Mouse (Mus musculus) Patski (cell line): Measurements from ENCODE around the gene Faah. TPM values are rescaled to one million over a fixed set of nuclear protein-coding genes. Genes with fewer than 3 reads are reported as not detected.

Experiments
- ATAC-seq: fragments of 100-300 bp; one replicate; pipeline ENCODE4 v1.8.0; 2021
- CTCF ChIA-PET: fragments of 350-600 bp; sonication (Branson Sonifier 250); formaldehyde crosslinking; loops from one replicate; lab custom pipeline; 2022; ENCODE audit warnings: inconsistent platforms; lab: Charles Lee
- POLR2A ChIA-PET: fragments of 350-600 bp; sonication (Branson Sonifier 250); formaldehyde crosslinking; loops from one replicate; lab custom pipeline; 2022; ENCODE audit warnings: antibody characterized with exemption, inconsistent platforms; lab: Charles Lee
- DNase-seq: peaks from one replicate; pipeline ENCODE4 v3.0.0-alpha.2; 2011; ENCODE audit warnings: low read depth, low spot score
- H3K27me3 ChIP-seq: fragments of 371-371 bp; one replicate; pipeline ENCODE4 v1.5.1; 2021
- CTCF ChIP-seq: fragments of 100-300 bp; IDR thresholded peaks from one replicate; pipeline ENCODE4 v1.5.1; 2021
- in situ Hi-C: fragments of 300-500 bp; cut with MboI; formaldehyde crosslinking; loops from 3 replicates; pipeline ENCODE4 v1.11.1; 2018; ENCODE audit warnings: low pct_unique_long_range_greater_than_20kb, mixed read lengths
- polyA plus RNA-seq: library from polyadenylated mRNA; unstranded; gene quantifications from one replicate; pipeline ENCODE4 v1.2.3, GENCODE M21; 2021

The Faah gene
- polyA plus RNA-seq: 3.4 TPM

DNA sequence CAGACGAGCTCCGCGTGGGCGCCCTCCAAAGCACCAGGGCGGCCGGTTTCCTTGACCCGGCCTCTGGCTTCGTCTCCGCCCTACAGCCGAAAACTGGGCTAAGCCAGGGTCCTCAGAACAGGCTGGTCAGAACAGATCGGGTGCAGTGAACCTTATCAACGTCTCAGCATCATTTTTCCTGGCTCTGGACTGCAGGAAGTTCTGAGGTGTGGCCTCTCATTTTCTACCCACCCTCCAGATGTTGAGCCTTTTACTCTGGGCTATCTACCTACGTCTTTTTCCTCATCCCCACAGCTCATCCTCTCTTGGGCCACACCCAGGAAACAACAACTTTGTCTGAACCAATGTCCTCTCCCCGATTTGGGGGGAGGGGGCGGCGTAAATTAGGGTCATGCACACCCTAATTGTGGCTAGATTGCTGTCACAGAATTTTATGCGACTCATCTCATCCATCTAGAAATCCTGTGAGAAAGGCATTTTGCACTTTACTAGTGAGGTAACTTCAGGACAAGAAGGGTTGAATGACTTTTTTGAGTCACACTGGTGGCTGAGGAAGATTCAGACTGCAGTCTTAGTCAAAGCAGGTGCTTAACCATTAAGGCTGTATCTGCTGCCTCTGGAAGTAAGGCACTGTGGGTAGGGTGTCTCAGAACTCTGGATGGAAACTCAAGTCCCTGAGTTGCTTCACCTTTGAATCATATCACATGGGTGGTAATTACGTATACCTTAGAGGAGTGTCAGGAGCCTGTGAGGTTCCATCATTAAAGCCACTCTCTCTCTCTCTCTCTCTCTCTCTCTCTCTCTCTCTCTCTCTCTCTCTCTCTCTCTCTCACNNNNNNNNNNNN lies at the start of gene Faah:
TSS of gene Faah (minus strand) at position 25 of the 845 bp plus-strand sequence.
- peak; percentile 61 for ATAC-seq
- TF ChIP-seq CTCF: no peak
- in situ Hi-C loops: no loop called here
- ChIA-PET CTCF (no interaction called here), POLR2A (no interaction called here)
- no peak for DNase-seq
- H3K27me3 ChIP-seq: no peaks in the 10 kb centered on the region

DNA sequence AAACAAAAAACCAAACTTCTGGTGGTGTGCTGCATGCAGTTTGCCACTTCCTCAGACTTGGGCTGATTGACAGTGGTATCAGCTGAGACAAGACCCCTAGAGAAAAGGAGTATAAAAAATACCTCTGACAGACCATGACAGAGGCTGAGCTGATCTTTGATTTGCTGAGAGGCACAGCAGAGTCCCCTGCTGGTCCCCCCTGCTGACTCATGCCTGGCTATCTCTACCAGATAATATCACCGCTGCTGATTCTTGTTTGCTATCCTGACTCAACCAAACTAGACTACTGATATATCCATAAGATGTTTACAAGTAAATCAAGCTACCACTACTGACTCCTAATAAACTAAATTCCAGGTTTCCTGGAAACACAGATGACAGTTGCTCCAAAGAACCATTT lies 46.1 kb upstream of the Faah start:
- ChIA-PET CTCF (no interaction called here), POLR2A (interaction anchor here (0.6 kb wide), 1 partner anchor 868 kb away, joined by 3 read pairs; no protein-coding TSS in a partner anchor)
- ATAC-seq: no peak
- DNase-seq: no peak
- TF ChIP-seq CTCF: no peak
- no peaks in the 10 kb centered on the region for H3K27me3 ChIP-seq
- in situ Hi-C loops: no loop called here

DNA sequence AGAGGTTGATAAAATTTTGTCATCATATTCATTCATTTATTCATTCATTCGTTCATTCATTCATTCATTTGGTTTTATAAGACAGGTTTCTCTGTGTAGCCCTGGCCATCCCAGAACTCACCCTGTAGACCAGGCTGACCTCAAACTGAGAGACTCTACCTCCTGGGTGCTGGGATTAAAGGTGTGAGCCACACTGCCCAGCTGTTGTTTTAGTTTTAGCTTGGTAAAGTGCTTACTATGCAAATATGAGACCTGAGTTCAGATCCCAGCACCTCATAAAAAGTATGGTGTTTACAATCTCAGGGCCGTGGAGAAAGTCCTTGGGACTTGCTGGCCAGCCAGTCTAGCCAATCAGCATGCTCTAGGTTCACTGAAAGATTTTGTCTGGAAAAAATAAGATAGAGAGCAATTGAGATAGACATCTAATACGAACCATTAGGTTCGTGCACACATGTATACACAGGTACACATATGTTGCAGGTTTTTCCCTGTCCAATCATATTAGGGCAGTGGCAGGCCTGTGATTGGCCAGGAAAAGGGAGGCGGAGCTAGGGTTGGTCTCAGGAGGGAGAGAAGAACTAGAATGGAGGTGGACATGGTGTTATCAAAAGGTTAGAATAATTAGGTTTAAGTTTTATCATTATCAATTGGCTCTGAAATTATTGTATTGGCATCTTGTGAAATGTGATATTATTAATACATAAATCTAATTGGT lies 41.4 kb upstream of the Faah start:
- in situ Hi-C loops: no loop called here
- ATAC-seq (no peak), DNase-seq (no peak)
- ChIA-PET CTCF (no interaction called here), POLR2A (no interaction called here)
- no peaks in the 10 kb centered on the region for H3K27me3 ChIP-seq
- no peak for TF ChIP-seq CTCF

DNA sequence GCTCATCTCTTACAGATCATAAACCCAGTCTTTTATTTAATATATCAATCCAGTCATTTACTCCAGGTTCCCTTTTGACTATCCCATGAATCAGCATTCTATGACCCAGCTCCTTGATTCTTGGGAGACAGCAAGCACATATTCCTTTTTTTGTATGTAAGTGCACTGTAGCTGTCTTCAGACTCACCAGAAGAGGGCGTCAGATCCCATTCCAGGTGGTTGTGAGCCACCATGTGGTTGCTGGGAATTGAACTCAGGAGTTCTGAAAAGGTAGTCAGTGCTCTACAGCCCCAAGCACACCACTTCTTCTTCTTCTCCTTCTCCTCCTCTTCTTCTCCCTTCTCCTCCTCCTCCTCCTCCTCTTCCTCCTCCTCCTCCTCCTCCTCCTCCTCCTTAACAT lies 39.8 kb upstream of the Faah start:
- no peaks in the 10 kb centered on the region for H3K27me3 ChIP-seq
- peak; percentile 32 for TF ChIP-seq CTCF
- no peak for ATAC-seq
- ChIA-PET CTCF (no interaction called here), POLR2A (interaction anchor here (0.8 kb wide), 1 partner anchor 20 kb away, joined by 3 read pairs; no protein-coding TSS in a partner anchor)
- in situ Hi-C loops: no loop called here
- no peak for DNase-seq

DNA sequence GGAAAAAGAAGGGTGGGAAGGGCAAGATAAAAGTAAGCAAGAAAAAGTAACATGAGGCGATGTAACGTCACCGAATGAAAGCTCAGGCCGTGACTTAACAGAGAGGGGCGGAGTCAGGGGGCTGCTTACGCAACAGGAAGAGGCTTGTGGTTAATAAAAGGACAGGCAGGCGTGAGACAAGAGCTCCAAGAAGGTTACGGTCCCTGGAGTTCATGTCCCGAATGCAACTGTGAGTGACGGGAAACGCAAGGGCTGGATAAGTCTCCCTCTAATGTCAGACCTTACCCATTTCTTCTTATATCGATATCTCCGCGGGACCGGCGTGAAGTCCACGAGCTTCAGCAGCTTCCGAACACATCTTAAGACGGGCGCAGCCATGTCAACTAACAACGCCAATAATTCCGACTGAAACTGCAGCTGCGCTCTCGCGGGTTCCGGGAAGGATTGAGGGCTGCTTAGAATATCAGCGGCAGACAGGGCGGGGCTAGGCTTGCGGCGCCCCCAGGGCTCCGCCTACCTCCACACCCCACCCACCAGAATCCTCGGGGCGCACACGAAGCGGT lies 35.8 kb upstream of the Faah start, which contains the start of gene Nsun4:
TSS of gene Nsun4 (minus strand) at position 478 of the 563 bp plus-strand sequence.
- no peaks in the 10 kb centered on the region for H3K27me3 ChIP-seq
- ATAC-seq: peak; percentile 96
- no peak for TF ChIP-seq CTCF
- DNase-seq: peak; percentile 41
- in situ Hi-C loops: no loop called here
- ChIA-PET CTCF (interaction anchor here (1.1 kb wide), 1 partner anchor 11 kb away, joined by 3 read pairs; no protein-coding TSS in a partner anchor), POLR2A (interaction anchor here (0.7 kb wide), 1 partner anchor 11 kb away, joined by 3 read pairs; no protein-coding TSS in a partner anchor)

DNA sequence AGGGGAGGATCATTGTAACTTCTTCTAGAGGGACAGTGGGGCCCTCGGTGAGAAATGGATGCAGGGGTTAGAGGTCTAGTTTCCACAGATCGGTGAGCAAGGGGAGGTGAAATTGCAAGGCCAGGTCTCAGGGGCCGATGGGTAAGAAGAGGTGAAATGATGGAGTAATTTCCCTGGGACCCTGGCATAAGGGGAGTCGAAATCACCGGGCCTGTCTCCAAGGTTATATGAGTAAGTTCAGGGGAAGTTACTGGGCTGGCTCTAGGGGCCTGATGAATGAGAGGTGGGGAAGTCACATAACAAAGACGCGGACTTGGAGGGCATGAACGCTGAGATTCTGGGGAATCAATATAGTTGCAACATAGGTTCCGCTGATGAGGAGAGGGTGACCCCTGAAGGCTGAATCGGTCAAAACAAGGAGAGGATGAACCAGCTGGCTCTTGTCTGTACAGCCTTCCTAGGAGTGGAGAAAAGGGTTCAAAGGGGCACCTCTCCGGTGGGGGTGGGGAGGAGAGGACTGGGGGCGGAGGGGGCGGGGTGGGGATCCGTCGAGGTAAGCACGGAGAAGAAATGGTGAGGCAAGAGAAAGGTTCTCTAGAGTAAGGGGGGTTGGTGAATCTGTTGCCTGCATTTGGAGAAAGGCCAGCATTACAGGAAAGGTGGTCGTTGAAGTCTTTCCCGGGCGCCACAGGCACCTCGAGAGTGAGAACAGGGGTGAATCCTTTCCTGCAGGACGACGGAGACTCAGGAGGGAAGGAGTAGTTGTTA lies 35.0 kb upstream of the Faah start:
- TF ChIP-seq CTCF: no peak
- POLR2A ChIA-PET: interaction anchor here (0.7 kb wide), 1 partner anchor 10 kb away, joined by 3 read pairs; no protein-coding TSS in a partner anchor
- DNase-seq (no peak), ATAC-seq (no peak)
- CTCF ChIA-PET: interaction anchor here (1.1 kb wide), 1 partner anchor 10 kb away, joined by 3 read pairs; no protein-coding TSS in a partner anchor
- H3K27me3 ChIP-seq: no peaks in the 10 kb centered on the region
- in situ Hi-C loops: no loop called here

DNA sequence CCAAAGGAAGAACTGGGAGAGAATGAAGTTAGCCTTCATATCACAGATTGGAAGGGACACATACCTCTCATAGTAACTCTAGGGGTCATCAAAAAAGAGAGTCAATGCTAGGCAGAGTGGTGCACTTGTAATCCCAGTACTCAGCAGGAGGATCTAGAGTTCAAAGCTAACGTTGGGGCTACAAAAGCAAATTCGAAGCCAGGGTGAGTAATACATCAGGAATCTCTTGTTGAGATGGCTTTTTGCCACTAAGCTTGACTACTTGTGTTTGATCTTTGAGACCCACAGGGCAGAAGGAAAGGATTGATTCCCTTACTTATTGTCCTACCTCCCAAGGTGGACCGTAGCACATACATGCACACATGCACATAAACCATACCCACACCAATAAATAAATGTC lies 31.5 kb upstream of the Faah start:
- DNase-seq (no peak), ATAC-seq (no peak)
- ChIA-PET POLR2A (no interaction called here), CTCF (no interaction called here)
- no peaks in the 10 kb centered on the region for H3K27me3 ChIP-seq
- in situ Hi-C loops: no loop called here
- no peak for TF ChIP-seq CTCF

DNA sequence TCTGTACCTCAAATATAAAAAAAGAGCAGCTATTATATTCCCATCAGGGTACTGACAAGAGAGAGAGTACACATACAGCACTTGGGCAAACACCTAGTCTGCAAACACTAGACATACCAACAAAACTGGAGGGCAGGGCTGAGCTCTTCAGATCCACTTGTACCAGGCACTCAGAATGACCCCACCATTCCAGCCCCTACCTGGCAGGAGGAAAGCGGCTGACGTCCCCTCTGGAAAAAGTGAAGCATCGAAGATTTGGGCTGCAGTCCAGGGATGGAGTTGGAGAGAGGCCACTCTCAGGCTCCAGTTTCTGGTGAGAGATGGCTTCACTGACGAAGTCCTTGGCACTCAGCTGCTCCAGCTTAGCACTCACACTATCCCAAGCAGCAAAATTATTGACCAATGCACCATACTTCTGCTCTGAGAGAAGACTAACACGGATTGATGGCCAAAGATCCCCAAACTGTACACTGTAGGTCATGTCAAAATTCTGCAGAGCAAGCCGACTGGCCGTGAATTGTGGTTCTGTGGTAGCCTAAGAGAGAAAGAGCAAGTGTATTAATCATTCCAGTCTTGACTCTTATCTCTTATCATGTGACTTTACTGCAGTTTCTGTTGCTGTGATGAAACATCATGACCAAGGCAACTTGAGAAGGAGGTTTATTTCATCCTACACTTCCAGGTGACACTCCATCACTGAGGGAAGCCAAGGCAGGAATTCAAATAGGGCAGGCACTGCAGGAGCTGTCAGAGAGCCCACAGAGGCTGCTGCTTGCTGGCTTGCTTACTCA lies 30.6 kb upstream of the Faah start:
- ATAC-seq: no peak
- no peak for DNase-seq
- ChIA-PET CTCF (no interaction called here), POLR2A (no interaction called here)
- TF ChIP-seq CTCF: no peak
- in situ Hi-C loops: no loop called here
- H3K27me3 ChIP-seq: no peaks in the 10 kb centered on the region

DNA sequence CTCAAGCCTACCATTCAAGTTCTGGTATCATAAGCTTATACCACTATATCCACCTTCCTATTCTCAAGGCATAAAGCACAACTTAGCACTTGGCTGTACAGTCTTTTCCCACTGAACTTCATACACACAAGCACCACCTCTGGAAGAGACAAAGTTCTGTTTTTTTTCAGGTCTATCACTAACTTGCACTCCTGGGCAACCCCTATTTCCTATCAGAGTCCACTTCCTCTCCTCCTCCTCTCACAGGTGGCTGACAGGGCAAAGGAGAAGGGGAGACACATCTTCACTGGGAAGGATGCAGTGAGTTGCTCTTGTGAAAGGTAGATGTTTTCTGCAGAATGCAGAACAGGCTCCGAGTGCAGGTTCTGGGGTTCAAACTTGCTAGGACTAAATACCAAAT lies 30.0 kb upstream of the Faah start:
- ChIA-PET POLR2A (no interaction called here), CTCF (no interaction called here)
- no peak for TF ChIP-seq CTCF
- H3K27me3 ChIP-seq: no peaks in the 10 kb centered on the region
- ATAC-seq: no peak
- no peak for DNase-seq
- in situ Hi-C loops: no loop called here
